Mouse (Mus musculus) ES-E14 (cell line): Measurements from ENCODE around the gene Fbxl16.

Experiments used
- ZC3H11A ChIP-seq: IDR thresholded peaks from 2 replicates; pipeline ENCODE4 v1.6.1; 2012; ENCODE audit warnings: low read depth, mild to moderate bottlenecking, inconsistent platforms, low read length, borderline replicate concordance
- ZNF384 ChIP-seq: IDR thresholded peaks from 2 replicates; pipeline ENCODE4 v1.6.1; 2012; ENCODE audit warnings: low read depth, low read length, inconsistent platforms

DNA sequence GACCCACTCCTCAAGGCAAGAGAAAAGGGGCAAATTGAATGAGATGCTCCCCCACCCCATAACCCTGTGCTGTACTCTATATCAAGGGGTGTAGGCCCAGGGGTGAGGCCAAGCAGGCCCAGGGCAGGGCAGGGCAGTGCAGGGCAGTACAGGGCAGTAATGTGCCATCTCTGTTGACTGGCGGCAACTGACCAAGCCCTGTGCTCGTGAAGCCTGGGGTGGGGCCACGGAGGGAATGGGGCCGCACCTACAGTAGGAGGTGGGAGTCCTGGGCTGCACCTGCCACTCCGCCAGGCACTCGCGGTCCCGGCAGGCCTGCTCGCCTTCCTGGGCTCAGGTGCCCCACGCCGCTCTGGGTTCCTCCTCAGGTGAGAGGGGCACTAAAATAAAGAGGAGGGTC is 56.4 kb downstream of the Fbxl16 start:
- TF ChIP-seq ZNF384 (no peak), ZC3H11A (no peak)
